Mouse (Mus musculus): ENCODE results near the gene Pik3r5. TPM values are rescaled to one million over a fixed set of nuclear protein-coding genes. Genes with fewer than 3 reads are reported as not detected.

The Pik3r5 gene
- 0.43 and 0.92 TPM in 2 replicates for polyA plus RNA-seq (2014; fragmentation: Nextera tagmentation; extraction: Ambion mirVana)

- DNase-seq (ENCODE audit: low spot score, missing footprints) (peak; percentile 99), ATAC-seq (ENCODE audit: low FRiP score) (peak; percentile 93)
- Histone ChIP-seq H3K4me1 (ENCODE audit: control insufficient read depth, insufficient read depth, low read length) (no peaks in the 10 kb centered on the region), H3K9me3 (ENCODE audit: control insufficient read depth, low read length) (no peaks in the 10 kb centered on the region), H3K4me3 (ENCODE audit: low read depth, low read length) (peak within 1 kb of the TSS; percentile 42), H3K9ac (ENCODE audit: low read length) (peak within 1 kb of the TSS; percentile 56), H3K27ac (ENCODE audit: low read depth, low read length) (no peak within 1 kb of the TSS), H3K4me2 (peak within 1 kb of the TSS; percentile 57), H3K36me3 (ENCODE audit: control insufficient read depth, insufficient read depth, low read length) (no peaks in the 10 kb centered on the region), H3K27me3 (ENCODE audit: control insufficient read depth, insufficient read depth, low read length) (no peaks in the 10 kb centered on the region; the same call in 1 of the 2 replicates)
- 12% methylated on average over 34 of the region's 35 CpGs for WGBS
Measured at GRCm38 (mm10) chr11:68431699-68432360, at the start of gene Pik3r5. Pik3r5 (plus strand) TSS chr11:68432121.

GRCm38 (mm10) chr11:68383519-68383918 is 48.4 kb upstream of the Pik3r5 start:
- ATAC-seq (ENCODE audit: low FRiP score) (no peak), DNase-seq (ENCODE audit: low spot score, missing footprints) (peak; percentile 97)
- peaks cover 47% of the 10 kb centered on the region for H3K4me1 ChIP-seq (ENCODE audit: control insufficient read depth, insufficient read depth, low read length)
- H3K27me3 ChIP-seq (ENCODE audit: control insufficient read depth, insufficient read depth, low read length): peaks cover 62% of the 10 kb centered on the region
- peak overlapping the region; percentile 70 for H3K4me3 ChIP-seq (ENCODE audit: low read depth, low read length)
- peak overlapping the region; percentile 87 for H3K4me2 ChIP-seq
- H3K9ac ChIP-seq (ENCODE audit: low read length): peak overlapping the region; percentile 86
- no peaks in the 10 kb centered on the region for H3K9me3 ChIP-seq (ENCODE audit: control insufficient read depth, low read length)
- WGBS: 2% methylated on average over 10 of the region's 10 CpGs
- peak overlapping the region; percentile 25 for H3K27ac ChIP-seq (ENCODE audit: low read depth, low read length)
- peaks cover 2% of the 10 kb centered on the region; the same call in 1 of the 2 replicates for H3K36me3 ChIP-seq (ENCODE audit: control insufficient read depth, insufficient read depth, low read length)

GRCm38 (mm10) chr11:68384131-68384530 is 47.8 kb upstream of the Pik3r5 start:
- Histone ChIP-seq H3K4me3 (ENCODE audit: low read depth, low read length) (peak overlapping the region; percentile 70), H3K4me1 (ENCODE audit: control insufficient read depth, insufficient read depth, low read length) (peaks cover 42% of the 10 kb centered on the region), H3K27ac (ENCODE audit: low read depth, low read length) (no peak overlapping the region), H3K4me2 (peak overlapping the region; percentile 87), H3K9me3 (ENCODE audit: control insufficient read depth, low read length) (no peaks in the 10 kb centered on the region), H3K27me3 (ENCODE audit: control insufficient read depth, insufficient read depth, low read length) (peaks cover 67% of the 10 kb centered on the region), H3K9ac (ENCODE audit: low read length) (peak overlapping the region; percentile 86), H3K36me3 (ENCODE audit: control insufficient read depth, insufficient read depth, low read length) (peaks cover 2% of the 10 kb centered on the region; the same call in 1 of the 2 replicates)
- WGBS: 2% methylated on average over 12 of the region's 12 CpGs
- ATAC-seq (ENCODE audit: low FRiP score) (no peak), DNase-seq (ENCODE audit: low spot score, missing footprints) (peak; percentile 93)

- WGBS: under 1% methylated on average over 27 of the region's 27 CpGs
- Histone ChIP-seq H3K9ac (ENCODE audit: low read length) (peak overlapping the region; percentile 86), H3K27ac (ENCODE audit: low read depth, low read length) (peak overlapping the region; percentile 93; the same call in 1 of the 2 replicates), H3K36me3 (ENCODE audit: control insufficient read depth, insufficient read depth, low read length) (peaks cover 2% of the 10 kb centered on the region; the same call in 1 of the 2 replicates), H3K4me3 (ENCODE audit: low read depth, low read length) (peak overlapping the region; percentile 70), H3K4me1 (ENCODE audit: control insufficient read depth, insufficient read depth, low read length) (peaks cover 39% of the 10 kb centered on the region), H3K27me3 (ENCODE audit: control insufficient read depth, insufficient read depth, low read length) (peaks cover 69% of the 10 kb centered on the region), H3K9me3 (ENCODE audit: control insufficient read depth, low read length) (no peaks in the 10 kb centered on the region), H3K4me2 (peak overlapping the region; percentile 87)
- ATAC-seq (ENCODE audit: low FRiP score) (no peak), DNase-seq (ENCODE audit: low spot score, missing footprints) (peak; percentile 98)
Measured at GRCm38 (mm10) chr11:68384592-68385020, 47.3 kb upstream of the Pik3r5 start.

- H3K27ac ChIP-seq (ENCODE audit: low read depth, low read length): peak overlapping the region; percentile 93
Measured at GRCm38 (mm10) chr11:68385021-68385821, 46.7 kb upstream of the Pik3r5 start.

GRCm38 (mm10) chr11:68385921-68386588 is 45.9 kb upstream of the Pik3r5 start:
- Histone ChIP-seq H3K4me1 (ENCODE audit: control insufficient read depth, insufficient read depth, low read length) (peaks cover 42% of the 10 kb centered on the region), H3K27me3 (ENCODE audit: control insufficient read depth, insufficient read depth, low read length) (peaks cover 71% of the 10 kb centered on the region), H3K9me3 (ENCODE audit: control insufficient read depth, low read length) (no peaks in the 10 kb centered on the region), H3K4me3 (ENCODE audit: low read depth, low read length) (peak overlapping the region; percentile 70), H3K4me2 (peak overlapping the region; percentile 87), H3K27ac (ENCODE audit: low read depth, low read length) (peak overlapping the region; percentile 93), H3K36me3 (ENCODE audit: control insufficient read depth, insufficient read depth, low read length) (peaks cover 2% of the 10 kb centered on the region; the same call in 1 of the 2 replicates), H3K9ac (ENCODE audit: low read length) (peak overlapping the region; percentile 86)
- ATAC-seq (ENCODE audit: low FRiP score): peak; percentile 47
- under 1% methylated on average over 64 of the region's 68 CpGs for WGBS
- peak; percentile 98 for DNase-seq (ENCODE audit: low spot score, missing footprints)

More at GRCm38 (mm10) chr11:68385021-68385821, 46.7 kb upstream of the Pik3r5 start:
- ATAC-seq (ENCODE audit: low FRiP score): no peak
- Histone ChIP-seq H3K9me3 (ENCODE audit: control insufficient read depth, low read length) (no peaks in the 10 kb centered on the region), H3K4me2 (peak overlapping the region; percentile 87), H3K4me3 (ENCODE audit: low read depth, low read length) (peak overlapping the region; percentile 70), H3K36me3 (ENCODE audit: control insufficient read depth, insufficient read depth, low read length) (peaks cover 2% of the 10 kb centered on the region; the same call in 1 of the 2 replicates), H3K27me3 (ENCODE audit: control insufficient read depth, insufficient read depth, low read length) (peaks cover 71% of the 10 kb centered on the region), H3K9ac (ENCODE audit: low read length) (peak overlapping the region; percentile 86), H3K4me1 (ENCODE audit: control insufficient read depth, insufficient read depth, low read length) (peaks cover 39% of the 10 kb centered on the region)
- WGBS: under 1% methylated on average over 94 of the region's 94 CpGs
- DNase-seq (ENCODE audit: low spot score, missing footprints): peak; percentile 96

GRCm38 (mm10) chr11:68386589-68387440 is 45.1 kb upstream of the Pik3r5 start:
- under 1% methylated on average over 77 of the region's 90 CpGs for WGBS
- Histone ChIP-seq H3K4me1 (ENCODE audit: control insufficient read depth, insufficient read depth, low read length) (peaks cover 44% of the 10 kb centered on the region), H3K4me3 (ENCODE audit: low read depth, low read length) (peak overlapping the region; percentile 70), H3K27me3 (ENCODE audit: control insufficient read depth, insufficient read depth, low read length) (peaks cover 72% of the 10 kb centered on the region), H3K9ac (ENCODE audit: low read length) (peak overlapping the region; percentile 86), H3K4me2 (peak overlapping the region; percentile 87), H3K36me3 (ENCODE audit: control insufficient read depth, insufficient read depth, low read length) (peaks cover 2% of the 10 kb centered on the region; the same call in 1 of the 2 replicates), H3K9me3 (ENCODE audit: control insufficient read depth, low read length) (no peaks in the 10 kb centered on the region), H3K27ac (ENCODE audit: low read depth, low read length) (peak overlapping the region; percentile 93)
- peak; percentile 78 for ATAC-seq (ENCODE audit: low FRiP score)
- DNase-seq (ENCODE audit: low spot score, missing footprints): peak; percentile 97

- no peak for ATAC-seq (ENCODE audit: low FRiP score)
- H3K4me1 ChIP-seq (ENCODE audit: control insufficient read depth, insufficient read depth, low read length): peaks cover 42% of the 10 kb centered on the region
Measured at GRCm38 (mm10) chr11:68387441-68387760, 44.5 kb upstream of the Pik3r5 start.

More at GRCm38 (mm10) chr11:68387441-68387760, 44.5 kb upstream of the Pik3r5 start:
- H3K27me3 ChIP-seq (ENCODE audit: control insufficient read depth, insufficient read depth, low read length): peaks cover 73% of the 10 kb centered on the region
- DNase-seq (ENCODE audit: low spot score, missing footprints): peak; percentile 93
- peak overlapping the region; percentile 87 for H3K4me2 ChIP-seq
- H3K36me3 ChIP-seq (ENCODE audit: control insufficient read depth, insufficient read depth, low read length): peaks cover 2% of the 10 kb centered on the region; the same call in 1 of the 2 replicates
- H3K9me3 ChIP-seq (ENCODE audit: control insufficient read depth, low read length): no peaks in the 10 kb centered on the region
- peak overlapping the region; percentile 70 for H3K4me3 ChIP-seq (ENCODE audit: low read depth, low read length)
- H3K27ac ChIP-seq (ENCODE audit: low read depth, low read length): peak overlapping the region; percentile 93
- H3K9ac ChIP-seq (ENCODE audit: low read length): peak overlapping the region; percentile 86
- 14% methylated on average over 4 of the region's 4 CpGs for WGBS

All from midbrain, embryonic 11.5 days (tissue).